In genomic region chr11:32194626-32195025, GRCm38 (mm10) we compare ENCODE assay signal across 28 mouse cellular contexts. TPM values are rescaled to one million over a fixed set of nuclear protein-coding genes. Genes with fewer than 3 reads are reported as not detected.
DNase-seq lines count a peak whose midpoint lies in the region; TF ChIP-seq lines count a peak whose summit lies in the region.
"Had no signal": no experiment of that assay in that cellular context is flagged by ENCODE, and none has a peak within 500 bp of the region (broad histone marks: within the 10 kb centered on the region; RNA-seq: fewer than 3 reads in every experiment).

No protein-coding gene starts in this region.

- no peak overlapping the region for H3K27ac ChIP-seq in heart, embryonic 10.5 days
- H3K27ac ChIP-seq in CH12.LX (ENCODE audit: insufficient read depth, low read depth) (no peak overlapping the region), MEL (ENCODE audit: control insufficient read depth, low read depth, low read length) (no peak overlapping the region)
- H3K27ac ChIP-seq: embryonic facial prominence, embryonic 13.5 days; embryonic facial prominence, embryonic 15.5 days; forebrain, embryonic 10.5 days; forebrain, embryonic 13.5 days; forebrain, embryonic 15.5 days had no signal

- in situ Hi-C loops in CH12.LX (cut with MboI; ENCODE audit: low pct_ligation_motif_present, low pct_unique_long_range_greater_than_20kb, low sequenced_read_pairs) = no loop called here

- TF ChIP-seq POLR2A in CH12.LX (IDR thresholded peaks at IDR 0.05; ENCODE audit: low read depth, low read length) (no peak), MEL (IDR thresholded peaks at IDR 0.05; ENCODE audit: control insufficient read depth in 1 of 2, insufficient read depth in 1 of 2, low read depth in 1 of 2, low read length in 2 of 2, poor library complexity in 1 of 2) (no peak)

- DNase-seq in heart, embryonic 10.5 days (ENCODE audit: low spot score) = peak; percentile 73
- DNase-seq in heart, postnatal 36 days = no peak
- DNase-seq in testis, postnatal 10 days (ENCODE audit: low spot score) = peak; percentile 33
- no peak for DNase-seq in testis, postnatal 14 days (ENCODE audit: low spot score)
- DNase-seq in CH12.LX (ENCODE audit: extremely low read depth) (no peak), MEL (ENCODE audit: low read depth, low spot score) (no peak)
- DNase-seq in gastrocnemius, postnatal 25 days = no peak
- DNase-seq: adrenal gland, adult 2 months; adrenal gland, postnatal 10 days; adrenal gland, postnatal 25 days; cerebellum, adult 11 months; cerebellum, adult 18-20 months; cerebellum, adult 8-10 months; cerebellum, adult 9-11 months; cerebellum, postnatal 14 days; cerebellum, postnatal 36 days; embryo, embryonic 11 days had no signal

- H3K36me3 ChIP-seq in heart, embryonic 10.5 days = no peaks in the 10 kb centered on the region
- H3K36me3 ChIP-seq in CH12.LX (replicated peaks in 1 of 2; ENCODE audit: control insufficient read depth in 1 of 2, insufficient read depth in 1 of 2, low read length in 1 of 2) (peaks cover 6 to 57% of the 10 kb centered on the region in 2 experiments), MEL (ENCODE audit: control insufficient read depth in 1 of 2, insufficient read depth in 2 of 2, low read length in 2 of 2) (peaks cover 2 to 26% of the 10 kb centered on the region in 2 experiments; a peak in 3 of 4 replicates)
- H3K36me3 ChIP-seq: embryonic facial prominence, embryonic 13.5 days; embryonic facial prominence, embryonic 15.5 days; forebrain, embryonic 10.5 days; forebrain, embryonic 15.5 days had no signal

- H3K79me2 ChIP-seq in CH12.LX (replicated peaks; ENCODE audit: control insufficient read depth, extremely low read depth, insufficient read depth, poor library complexity, severe bottlenecking) = no peaks in the 10 kb centered on the region
- H3K79me2 ChIP-seq in MEL (ENCODE audit: control insufficient read depth, insufficient read depth, low read length, poor library complexity) = peaks cover 20% of the 10 kb centered on the region

- no peak for TF ChIP-seq EP300 in CH12.LX (IDR thresholded peaks at IDR 0.05; ENCODE audit: low read length)
- TF ChIP-seq EP300 in MEL (IDR thresholded peaks at IDR 0.05; ENCODE audit: low read depth in 1 of 2, low read length in 2 of 2) = no peak

- no peaks in the 10 kb centered on the region for H3K9me3 ChIP-seq in heart, embryonic 10.5 days
- H3K9me3 ChIP-seq in CH12.LX (replicated peaks; ENCODE audit: low read length) (no peaks in the 10 kb centered on the region), MEL (replicated peaks; ENCODE audit: insufficient read depth, low read length) (no peaks in the 10 kb centered on the region)
- H3K9me3 ChIP-seq: embryonic facial prominence, embryonic 13.5 days; embryonic facial prominence, embryonic 15.5 days; forebrain, embryonic 10.5 days; forebrain, embryonic 13.5 days; forebrain, embryonic 15.5 days; G1E had no signal

- H3K4me3 ChIP-seq in heart, embryonic 10.5 days = no peak overlapping the region
- H3K4me3 ChIP-seq in CH12.LX (replicated peaks in 1 of 3; ENCODE audit: low read depth in 2 of 3, low read length in 2 of 3, poor library complexity in 1 of 3) (no peak overlapping the region), MEL (ENCODE audit: control insufficient read depth in 1 of 2, insufficient read depth in 1 of 2, low read depth in 2 of 2, low read length in 2 of 2) (no peak overlapping the region)
- H3K4me3 ChIP-seq: embryonic facial prominence, embryonic 13.5 days; embryonic facial prominence, embryonic 15.5 days; erythroblast, embryonic 14.5 days; forebrain, embryonic 10.5 days; forebrain, embryonic 13.5 days; forebrain, embryonic 15.5 days had no signal

- TF ChIP-seq CTCF in CH12.LX (conservative IDR thresholded peaks at IDR 0.05 in 1 of 2, IDR thresholded peaks at IDR 0.05 in 1 of 2; ENCODE audit: low read depth in 2 of 2, low read length in 2 of 2) = no peak
- TF ChIP-seq CTCF in MEL (IDR thresholded peaks at IDR 0.05 in 2 of 3, conservative IDR thresholded peaks at IDR 0.05 in 1 of 3; ENCODE audit: control insufficient read depth in 1 of 3, insufficient read depth in 1 of 3, low read depth in 2 of 3, low read length in 3 of 3, poor library complexity in 1 of 3, severe bottlenecking in 1 of 3) = no peak

- H3K4me2 ChIP-seq in CH12.LX (ENCODE audit: insufficient read depth, low read depth, poor library complexity, severe bottlenecking) = no peak overlapping the region
- H3K4me2 ChIP-seq: embryonic facial prominence, embryonic 13.5 days; embryonic facial prominence, embryonic 15.5 days; forebrain, embryonic 13.5 days; forebrain, embryonic 15.5 days had no signal

- WGBS in heart, embryonic 10.5 days = 77% methylated on average over 5 of the region's 5 CpGs

- TF ChIP-seq RAD21 in CH12.LX (IDR thresholded peaks at IDR 0.05; ENCODE audit: low read depth, low read length) = no peak
- no peak for TF ChIP-seq RAD21 in MEL (IDR thresholded peaks at IDR 0.05; ENCODE audit: low read depth, low read length)

- no peak overlapping the region for H3K9ac ChIP-seq in CH12.LX (ENCODE audit: insufficient read depth, low read depth)
- H3K9ac ChIP-seq in MEL (ENCODE audit: control insufficient read depth, low read depth, low read length, poor library complexity, severe bottlenecking) = no peak overlapping the region
- H3K9ac ChIP-seq: embryonic facial prominence, embryonic 13.5 days; embryonic facial prominence, embryonic 15.5 days; forebrain, embryonic 13.5 days; forebrain, embryonic 15.5 days had no signal

- intact Hi-C loops in heart, postnatal 36 days (cut with DNase I) = no loop called here

- H3K4me1 ChIP-seq in heart, embryonic 10.5 days = peaks cover 43% of the 10 kb centered on the region
- H3K4me1 ChIP-seq in CH12.LX (ENCODE audit: control insufficient read depth in 1 of 2, insufficient read depth in 2 of 2) (peaks cover 17 to 59% of the 10 kb centered on the region in 2 experiments), MEL (ENCODE audit: control insufficient read depth in 1 of 2, insufficient read depth in 2 of 2, low read length in 2 of 2) (peaks cover 25 to 33% of the 10 kb centered on the region in 2 experiments)
- H3K4me1 ChIP-seq: embryonic facial prominence, embryonic 13.5 days; embryonic facial prominence, embryonic 15.5 days; forebrain, embryonic 13.5 days; forebrain, embryonic 15.5 days had no signal

- H3K27me3 ChIP-seq in heart, embryonic 10.5 days (ENCODE audit: insufficient read depth, poor library complexity, severe bottlenecking) = peaks cover 38% of the 10 kb centered on the region; the same call in 1 of the 2 replicates
- no peaks in the 10 kb centered on the region for H3K27me3 ChIP-seq in CH12.LX (replicated peaks)
- H3K27me3 ChIP-seq in MEL (ENCODE audit: control insufficient read depth in 1 of 2, insufficient read depth in 2 of 2, low read length in 2 of 2) = no peaks in the 10 kb centered on the region
- H3K27me3 ChIP-seq: forebrain, embryonic 13.5 days; forebrain, embryonic 15.5 days had no signal

- dilution Hi-C loops in CH12.LX (cut with MboI; ENCODE audit: extremely low pct_ligation_motif_present, extremely low pct_unique_long_range_greater_than_20kb, low sequenced_read_pairs) = no loop called here

TF ChIP-seq in CH12.LX, 34 proteins besides CTCF, POLR2A, EP300 and RAD21 (continues in another document):
- TF ChIP-seq JUND (conservative IDR thresholded peaks at IDR 0.05; ENCODE audit: low read depth, low read length) (no peak), SMC3 (IDR thresholded peaks at IDR 0.05; ENCODE audit: low read depth, low read length) (no peak)

TF ChIP-seq in MEL, 35 proteins besides CTCF, POLR2A, EP300 and RAD21:
- TF ChIP-seq ZKSCAN1 (IDR thresholded peaks at IDR 0.05; ENCODE audit: low read depth, low read length) (peak; percentile 85), SMC3 (IDR thresholded peaks at IDR 0.05; ENCODE audit: low read depth, low read length) (no peak)

RNA-seq across cellular contexts. Expression of gene Il9r, which starts 5.5 kb away (rescaled TPM):
- polyA plus RNA-seq in heart, embryonic 10.5 days (2016; fragmentation: Nextera tagmentation; extraction: Ambion mirVana) = 0.14 TPM in 1 of 2 replicates, not detected in the other
- under 1 TPM in 1 of 2 experiments, not detected in 1; 0.11 TPM for total RNA-seq in heart, postnatal 36 days (2021)
- total RNA-seq in CH12.LX (2012; rRNA removed) (16.8 and 20.0 TPM in 2 replicates), CH12.LX (2014; rRNA removed) (51.6 and 52.1 TPM in 2 replicates), MEL (2012; rRNA removed) (76.5 and 83.8 TPM in 2 replicates)
- polyA plus RNA-seq in CH12.LX (2012; ENCODE audit: insufficient read length, low read depth) (45.3 and 47.5 TPM in 2 replicates), MEL (2012; ENCODE audit: insufficient read depth in 1 of 2, insufficient read length in 2 of 2, low read depth in 1 of 2, low replicate concordance in 2 of 2, missing spikeins in 1 of 2) (10 to 100 TPM in 1 of 2 experiments, not detected in 1; 56.9 TPM)
- not detected for total RNA-seq in gastrocnemius, postnatal 25 days (2021)
- total RNA-seq: adrenal gland, postnatal 25 days; common myeloid progenitor, adult 5-6 weeks had no signal
- polyA plus RNA-seq: adrenal gland, adult 2 months; brain, embryonic 14.5 days; C2C12; embryonic facial prominence, embryonic 11.5 days; erythroblast, embryonic 14.5 days; forebrain, embryonic 10.5 days; forebrain, embryonic 13.5 days; forebrain, embryonic 15.5 days had no signal

RNA-seq across cellular contexts. Expression of gene Snrnp25, which starts 10.6 kb away (rescaled TPM):
- polyA plus RNA-seq in heart, embryonic 10.5 days (2016; fragmentation: Nextera tagmentation; extraction: Ambion mirVana) = 69.7 and 84.1 TPM in 2 replicates
- total RNA-seq in heart, postnatal 36 days (2021) = 10 to 100 TPM; 11.1 to 12.2 TPM
- total RNA-seq in CH12.LX (2012; rRNA removed) (113 and 123 TPM in 2 replicates), CH12.LX (2014; rRNA removed) (162 and 208 TPM in 2 replicates), MEL (2012; rRNA removed) (148 and 158 TPM in 2 replicates)
- polyA plus RNA-seq in CH12.LX (2012; ENCODE audit: insufficient read length, low read depth) (106 and 131 TPM in 2 replicates), MEL (2012; ENCODE audit: insufficient read depth in 1 of 2, insufficient read length in 2 of 2, low read depth in 1 of 2, low replicate concordance in 2 of 2, missing spikeins in 1 of 2) (100 to 1,000 TPM in 1 of 2 experiments, not detected in 1; 130 TPM)
- total RNA-seq in gastrocnemius, postnatal 25 days (2021) = 1 to 10 TPM; 6.7 to 9.1 TPM

RNA-seq across cellular contexts. Expression of gene Rhbdf1, which starts 27.5 kb away (rescaled TPM):
- polyA plus RNA-seq in heart, embryonic 10.5 days (2016; fragmentation: Nextera tagmentation; extraction: Ambion mirVana) = 40.8 and 42.4 TPM in 2 replicates
- total RNA-seq in heart, postnatal 36 days (2021) = 10 to 100 TPM; 24.3 to 25.1 TPM
- total RNA-seq in CH12.LX (2012; rRNA removed) (30.1 and 37.6 TPM in 2 replicates), CH12.LX (2014; rRNA removed) (24.7 TPM in 2 replicates), MEL (2012; rRNA removed) (2.4 and 2.9 TPM in 2 replicates)
- polyA plus RNA-seq in CH12.LX (2012; ENCODE audit: insufficient read length, low read depth) (27.2 and 34.2 TPM in 2 replicates), MEL (2012; ENCODE audit: insufficient read depth in 1 of 2, insufficient read length in 2 of 2, low read depth in 1 of 2, low replicate concordance in 2 of 2, missing spikeins in 1 of 2) (10 to 100 TPM in 1 of 2 experiments, not detected in 1; 14.3 TPM)
- total RNA-seq in gastrocnemius, postnatal 25 days (2021) = 10 to 100 TPM; 22.1 to 25.4 TPM

RNA-seq across cellular contexts. Expression of gene Mpg, which starts 31.7 kb away (rescaled TPM):
- 21.3 and 26.3 TPM in 2 replicates for polyA plus RNA-seq in heart, embryonic 10.5 days (2016; fragmentation: Nextera tagmentation; extraction: Ambion mirVana)
- 1 to 10 TPM; 6.7 TPM for total RNA-seq in heart, postnatal 36 days (2021)
- total RNA-seq in CH12.LX (2012; rRNA removed) = 40.3 and 41.9 TPM in 2 replicates
- 36.2 and 39.1 TPM in 2 replicates for total RNA-seq in CH12.LX (2014; rRNA removed)
- 39.6 and 41.5 TPM in 2 replicates for polyA plus RNA-seq in CH12.LX (2012; ENCODE audit: insufficient read length, low read depth)
- 41.2 and 43.2 TPM in 2 replicates for total RNA-seq in MEL (2012; rRNA removed)
- 10 to 100 TPM in 1 of 2 experiments, not detected in 1; 42.0 TPM for polyA plus RNA-seq in MEL (2012; ENCODE audit: insufficient read depth in 1 of 2, insufficient read length in 2 of 2, low read depth in 1 of 2, low replicate concordance in 2 of 2, missing spikeins in 1 of 2)
- total RNA-seq in gastrocnemius, postnatal 25 days (2021) = 1 to 10 TPM; 6.1 to 6.2 TPM

Comparison
In these comparisons a context has a peak if more than half of its experiments do, and no peak if none do; other contexts are left out.
1. DNase-seq: peak in heart, embryonic 10.5 days (single experiment) and testis, postnatal 10 days (single experiment); none in heart, postnatal 36 days (0 of 2), testis, postnatal 14 days (single experiment), CH12.LX (single experiment), MEL (single experiment) and gastrocnemius, postnatal 25 days (single experiment).
2. RNA of gene Il9r, which starts 5.5 kb away (total RNA-seq): 76.5 to 83.8 TPM in MEL and 16.8 to 52.1 TPM in CH12.LX; 0.11 TPM in heart, postnatal 36 days and not detected in gastrocnemius, postnatal 25 days; every median in the first group is over 10 times any median in the second.
3. RNA of gene Snrnp25, which starts 10.6 kb away (total RNA-seq): 113 to 208 TPM in CH12.LX and 148 to 158 TPM in MEL; 11.1 to 12.2 TPM in heart, postnatal 36 days and 6.7 to 9.1 TPM in gastrocnemius, postnatal 25 days; every median in the first group is over 4 times any median in the second.